Mouse (Mus musculus) kidney, adult 2 months (tissue): Measurements from ENCODE around the gene Ctns.

Experiments
- CTCF ChIP-seq: fragments of 200-500 bp; conservative IDR thresholded peaks from 2 replicates; pipeline ENCODE4 v1.5.1; 2011; ENCODE audit warnings: low read depth, mild to moderate bottlenecking, control low read depth, low read length, moderate library complexity, mixed read lengths; ENCODE audit not compliant: insufficient read depth, insufficient read length
- POLR2A ChIP-seq: fragments of 200-500 bp; IDR thresholded peaks from one replicate; pipeline ENCODE4 v1.6.1; 2011; ENCODE audit warnings: low read depth, low read length, control low read depth

DNA sequence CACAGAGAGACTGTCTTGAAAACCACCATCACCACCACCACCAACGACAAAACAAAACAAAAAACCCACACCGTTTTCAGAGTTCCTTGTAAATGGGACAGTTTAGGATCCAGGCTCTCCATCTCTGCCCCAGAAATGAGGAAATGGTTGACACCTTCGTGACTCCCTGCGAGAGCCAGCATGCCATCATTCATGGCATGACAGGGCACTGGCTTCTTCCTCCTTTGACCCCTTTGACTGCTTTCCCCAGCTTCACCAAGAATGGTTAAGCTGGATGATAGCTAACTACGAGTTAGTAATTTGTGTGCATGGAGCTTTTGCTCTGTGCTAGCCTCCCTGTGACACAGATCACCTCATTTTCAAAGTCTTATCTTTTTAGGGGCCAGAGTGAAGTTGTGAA is 36.6 kb downstream of the Ctns start:
- TF ChIP-seq POLR2A, result no peak
- no peak for TF ChIP-seq CTCF
